Mouse (Mus musculus) thymus, postnatal 14 days (tissue): ENCODE measurements around the gene Olfr612.
"Not testable (repeated sequence)": the region's sequence is repeated elsewhere in the genome, so short reads cannot be mapped to it uniquely, and the experiment has no call there.

Source experiments
- DNase-seq: peaks from one replicate; pipeline ENCODE4 v3.0.0; 2021

The Olfr612 gene

DNA sequence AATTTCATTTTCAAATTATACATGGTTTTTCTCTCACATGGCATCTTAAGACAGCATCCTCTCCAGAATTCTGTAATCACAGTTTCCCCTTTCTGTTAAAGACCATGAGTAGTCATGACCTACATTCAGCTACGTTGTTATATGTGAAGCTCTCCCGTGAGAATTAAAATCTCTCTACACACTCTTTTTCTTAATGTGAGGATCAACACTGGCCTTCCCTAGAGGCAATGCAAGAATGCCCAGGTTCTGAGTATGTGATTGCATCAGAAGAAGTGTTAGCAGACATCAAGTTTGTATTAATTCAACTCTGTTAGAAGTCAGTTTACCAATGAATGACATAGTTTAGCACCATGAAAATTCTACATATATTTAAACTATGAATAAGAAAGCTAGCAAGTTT is at the start of gene Olfr612:
Olfr612 (minus strand) TSS at position 101 of the 400 bp plus-strand sequence.
- DNase-seq: not testable (repeated sequence)

DNA sequence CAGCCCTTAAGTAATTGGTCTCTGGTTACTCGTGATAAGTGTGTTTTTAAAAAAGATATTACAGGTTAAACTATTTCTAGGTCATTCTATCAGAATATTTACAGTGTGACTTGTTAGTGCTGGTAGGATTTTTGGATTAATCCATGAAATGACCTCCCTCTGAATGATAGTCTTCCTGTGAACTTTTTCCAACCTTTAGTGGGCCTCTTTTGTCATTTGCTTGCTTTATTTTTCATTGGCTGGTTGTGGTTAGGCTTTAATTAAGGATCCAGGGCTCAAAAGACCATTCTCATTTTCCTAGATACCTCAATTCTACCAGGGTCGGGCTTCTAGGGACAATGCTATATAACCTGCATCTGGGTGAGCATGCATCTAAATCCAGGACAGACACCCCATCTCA is 47.3 kb upstream of the Olfr612 start, which contains the start of gene Olfr618:
Olfr618 (plus strand) TSS at position 301 of the 400 bp plus-strand sequence.
- no peak for DNase-seq

DNA sequence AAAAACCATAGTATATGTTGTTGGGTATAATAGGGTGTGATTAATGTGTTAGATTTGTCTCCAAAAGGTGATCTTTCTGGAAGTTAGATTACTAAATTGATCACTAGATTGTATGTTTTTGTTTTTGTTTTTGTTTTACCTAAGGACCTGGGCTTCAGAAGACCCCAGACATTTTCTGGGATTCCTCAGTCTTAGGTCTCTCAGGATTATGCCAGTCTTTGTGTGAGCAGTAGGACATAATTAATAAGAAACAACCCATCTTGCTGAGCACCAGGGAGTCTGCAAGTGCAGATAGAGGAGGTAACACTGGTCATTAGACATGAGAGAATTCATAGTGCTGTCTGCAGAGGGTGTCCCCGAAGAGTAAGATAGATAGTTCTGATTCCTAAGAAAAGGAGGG is 30.2 kb upstream of the Olfr612 start, which contains the start of gene Olfr617:
Olfr617 (plus strand) TSS at position 301 of the 400 bp plus-strand sequence.
- no peak for DNase-seq

DNA sequence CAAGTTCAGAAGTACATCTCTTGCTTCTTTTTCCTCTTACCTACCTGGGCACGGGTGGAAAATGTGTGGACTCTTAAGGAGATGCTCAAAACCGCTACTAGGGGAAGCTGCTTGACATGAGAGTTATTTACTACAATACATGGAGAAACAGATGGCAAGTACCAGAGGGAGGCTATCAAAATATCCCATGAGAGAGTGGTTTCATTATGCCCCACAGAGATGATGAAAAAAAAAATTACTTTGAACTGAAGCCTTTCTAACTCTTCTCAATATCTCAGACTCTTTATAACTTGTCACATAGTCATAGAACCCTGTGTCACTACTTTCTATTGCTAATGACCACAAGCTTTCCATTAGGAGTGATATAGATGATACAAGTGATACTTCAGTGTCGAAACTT is 26.5 kb upstream of the Olfr612 start, which contains the start of gene Olfr616:
Olfr616 (minus strand) TSS at position 101 of the 400 bp plus-strand sequence.
- no peak for DNase-seq

DNA sequence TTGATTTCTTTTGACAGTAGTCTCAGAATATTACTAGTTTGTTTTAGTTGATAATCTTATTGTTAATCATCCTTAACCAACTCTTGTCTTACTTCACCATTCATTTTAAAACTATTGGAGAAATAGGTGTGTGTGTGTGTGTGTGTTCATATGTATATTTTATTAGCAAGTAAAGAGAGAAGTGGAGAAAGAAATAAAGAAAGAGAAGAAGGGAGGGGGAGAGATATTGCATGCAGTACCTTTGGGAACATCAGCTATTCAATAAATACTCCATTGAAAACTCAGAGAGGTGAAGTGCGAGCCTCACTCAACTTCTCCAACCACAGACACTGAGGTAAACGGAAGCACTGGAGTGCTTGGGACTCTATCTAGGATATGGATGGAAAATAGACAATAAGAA is 13.3 kb upstream of the Olfr612 start, which contains the start of gene Olfr615:
Olfr615 (plus strand) TSS at position 301 of the 400 bp plus-strand sequence.
- no peak for DNase-seq

DNA sequence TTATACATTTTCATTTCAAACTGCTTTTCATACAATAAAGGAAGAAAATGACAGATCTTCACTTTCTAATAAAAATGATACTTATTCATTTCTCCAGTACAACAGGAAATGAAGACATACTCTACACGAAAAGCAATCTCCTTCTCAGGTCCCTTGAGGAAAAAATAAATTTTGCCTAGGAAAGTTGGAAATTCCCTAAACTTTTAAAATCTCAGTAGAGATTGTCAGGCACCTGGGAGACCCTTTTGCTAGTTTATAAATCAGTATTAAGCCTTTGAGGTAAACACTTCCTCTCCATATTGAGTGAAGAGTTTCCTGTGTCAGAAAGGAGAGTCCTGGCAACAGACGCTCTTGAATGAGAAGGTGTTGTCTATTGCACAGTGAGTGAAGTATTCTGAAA is 5.3 kb upstream of the Olfr612 start, which contains the start of gene Olfr613:
Olfr613 (plus strand) TSS at position 301 of the 400 bp plus-strand sequence.
- DNase-seq: no peak

DNA sequence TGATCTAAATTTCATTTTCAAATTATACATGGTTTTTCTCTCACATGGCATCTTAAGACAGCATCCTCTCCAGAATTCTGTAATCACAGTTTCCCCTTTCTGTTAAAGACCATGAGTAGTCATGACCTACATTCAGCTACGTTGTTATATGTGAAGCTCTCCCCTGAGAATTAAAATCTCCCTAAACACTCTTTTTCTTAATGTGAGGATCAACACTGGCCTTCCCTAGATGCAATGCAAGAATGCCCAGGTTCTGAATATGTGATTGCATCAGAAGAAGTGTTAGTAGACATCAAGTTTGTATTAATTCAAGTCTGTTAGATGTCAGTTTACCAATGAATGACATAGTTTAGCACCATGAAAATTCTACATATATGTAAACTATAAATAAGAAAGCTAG is 21.8 kb downstream of the Olfr612 start, which contains the start of gene Olfr611:
Olfr611 (minus strand) TSS at position 101 of the 400 bp plus-strand sequence.
- not testable (repeated sequence) for DNase-seq

DNA sequence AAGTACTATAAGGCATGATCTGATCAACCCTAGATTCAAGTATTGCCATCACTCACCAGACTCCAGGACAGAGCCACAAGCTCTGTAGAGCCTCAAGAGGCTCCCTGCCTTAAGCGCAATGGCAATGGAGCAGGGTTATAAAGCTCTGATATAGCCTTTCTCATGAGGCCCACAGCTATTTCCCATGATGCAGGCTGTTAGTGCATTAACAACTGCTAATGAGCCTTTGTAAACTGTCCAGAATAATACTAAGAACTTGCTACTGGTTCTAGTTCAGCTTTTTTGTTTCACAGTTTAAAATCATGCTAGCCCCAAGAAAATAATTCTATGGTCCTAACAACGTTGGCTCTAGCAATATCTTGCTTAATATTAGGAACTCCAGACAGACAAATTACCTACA is 30.5 kb downstream of the Olfr612 start, which contains the start of gene Olfr610:
Olfr610 (minus strand) TSS at position 101 of the 400 bp plus-strand sequence.
- DNase-seq: no peak

DNA sequence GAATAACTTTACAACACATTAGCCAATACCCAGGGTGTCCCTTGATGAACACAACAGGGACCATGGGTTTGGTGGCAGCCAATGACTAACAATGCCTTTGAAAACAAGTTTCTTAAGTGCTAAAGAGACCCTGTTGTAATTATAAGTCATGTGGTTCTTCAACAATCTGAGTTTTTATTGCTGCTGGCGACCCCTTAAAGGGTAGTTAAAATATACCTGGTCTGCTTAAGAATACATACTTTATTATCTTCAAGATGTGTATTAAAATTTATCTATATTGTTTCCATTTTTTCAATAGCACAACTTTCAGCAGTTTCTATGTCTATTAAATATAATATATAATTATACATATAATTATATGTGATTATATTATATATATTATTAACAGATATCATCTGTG is 44.6 kb downstream of the Olfr612 start, which contains the start of gene Olfr609:
Olfr609 (minus strand) TSS at position 101 of the 400 bp plus-strand sequence.
- no peak for DNase-seq
